Mouse (Mus musculus) kidney, embryonic 14.5 days (tissue): ENCODE data around the gene Unc13c. TPM values are rescaled to one million over a fixed set of nuclear protein-coding genes. Genes with fewer than 3 reads are reported as not detected.

ENCODE experiments used
- ATAC-seq: fragments of 200-750 bp; cut with Nextera tagmentation; 2 replicates; pipeline ENCODE4 v1.8.0; 2017; ENCODE audit warnings: moderate number of reproducible peaks, mild to moderate bottlenecking, moderate TSS enrichment, moderate library complexity; ENCODE audit not compliant: low FRiP score, low TSS enrichment
- H3K27ac ChIP-seq: fragments of 300-500 bp; sonication (generic); 2 replicates; pipeline ENCODE4 v1.5.1; 2014; ENCODE audit warnings: low read depth, mild to moderate bottlenecking, low read length, moderate library complexity, mixed read lengths
- H3K27me3 ChIP-seq: fragments of 300-500 bp; sonication (generic); 2 replicates; pipeline ENCODE4 v1.6.1; 2014; ENCODE audit warnings: mild to moderate bottlenecking, low read length; ENCODE audit not compliant: control insufficient read depth, insufficient read depth
- H3K36me3 ChIP-seq: fragments of 300-500 bp; sonication (generic); 2 replicates; pipeline ENCODE4 v1.6.1; 2014; ENCODE audit warnings: low read length, mixed read lengths; ENCODE audit not compliant: control insufficient read depth, insufficient read depth
- H3K4me1 ChIP-seq: fragments of 300-500 bp; sonication (generic); 2 replicates; pipeline ENCODE4 v1.6.1; 2014; ENCODE audit warnings: low read length, mixed read lengths; ENCODE audit not compliant: control insufficient read depth, insufficient read depth
- H3K4me2 ChIP-seq: fragments of 300-500 bp; sonication (generic); replicated peaks from 2 replicates; pipeline ENCODE4 v1.6.1; 2014; ENCODE audit warnings: low read depth, mild to moderate bottlenecking, low read length
- H3K4me3 ChIP-seq: fragments of 300-500 bp; sonication (generic); 2 replicates; pipeline ENCODE4 v1.5.1; 2014; ENCODE audit warnings: mild to moderate bottlenecking, low read length
- H3K9ac ChIP-seq: fragments of 300-500 bp; sonication (generic); 2 replicates; pipeline ENCODE4 v1.6.1; 2014; ENCODE audit warnings: low read depth, mild to moderate bottlenecking, low read length, moderate library complexity
- H3K9me3 ChIP-seq: fragments of 300-500 bp; sonication (generic); 2 replicates; pipeline ENCODE4 v1.6.1; 2016; ENCODE audit warnings: low read length; ENCODE audit not compliant: control insufficient read depth
- WGBS: fragments of 180-500 bp; shearing (Covaris S2); extraction: QIAGEN DNeasy Blood & Tissue Kit; methylation state at CpG from one replicate; pipeline ENCODE4 v1.1.7; 2014; 5-methylcytosine and 5-hydroxymethylcytosine counted together
- polyA plus RNA-seq: library from polyadenylated mRNA; unstranded; fragments of >200 nt; fragmentation: Nextera tagmentation; extraction: Ambion mirVana; gene quantifications from 2 replicates; pipeline ENCODE4 v1.2.1, GENCODE M21; 2014

Unc13c gene
- polyA plus RNA-seq, 1 experiment from 2014 or later: 0.60 TPM

DNA sequence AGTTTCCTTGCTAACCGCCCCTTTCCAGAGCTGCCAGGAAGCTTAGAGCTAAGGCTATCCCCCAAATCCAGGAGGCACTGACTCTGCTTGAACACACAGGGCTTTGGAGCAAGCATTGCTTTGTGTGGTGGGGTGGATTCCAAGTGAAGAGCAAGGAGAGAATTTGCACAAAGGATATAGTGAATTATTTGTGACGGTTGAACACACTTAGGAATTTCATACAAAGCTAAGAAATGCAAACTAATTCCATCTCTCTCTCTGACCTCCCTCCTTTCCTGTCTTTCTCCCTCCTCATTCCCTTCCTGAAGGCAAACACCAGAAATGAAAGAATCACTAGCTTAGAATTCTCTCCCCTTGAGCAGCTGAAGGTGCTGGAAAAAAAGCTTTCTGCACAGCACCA lies 271.7 kb downstream of the Unc13c start:
- H3K27me3 ChIP-seq: no peaks in the 10 kb centered on the region; the same call in 1 of the 2 replicates
- no peak overlapping the region for H3K4me3 ChIP-seq
- H3K4me1 ChIP-seq: no peaks in the 10 kb centered on the region
- H3K9ac ChIP-seq: no peak overlapping the region
- no peak overlapping the region for H3K4me2 ChIP-seq
- H3K36me3 ChIP-seq: no peaks in the 10 kb centered on the region
- WGBS: 60% methylated on average over 2 of the region's 2 CpGs
- no peak overlapping the region for H3K27ac ChIP-seq
- no peak for ATAC-seq
- H3K9me3 ChIP-seq: no peaks in the 10 kb centered on the region

DNA sequence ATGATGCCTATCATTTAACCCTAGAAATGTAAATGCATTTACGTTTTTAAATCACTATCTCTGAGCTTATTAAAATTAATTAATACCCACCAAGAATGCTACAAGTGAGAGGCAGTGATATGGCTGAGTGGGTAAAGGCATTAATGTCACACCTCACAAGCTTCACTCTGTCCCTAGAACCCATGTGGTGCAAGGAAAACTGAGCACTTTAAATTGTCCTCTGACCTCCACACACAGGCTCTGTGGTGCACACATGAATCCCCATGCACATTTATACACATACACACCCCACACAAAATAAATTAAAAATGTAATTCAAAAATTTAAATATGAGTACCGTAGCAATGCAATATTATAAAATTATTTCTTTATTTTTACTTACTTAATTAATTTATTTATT lies 287.2 kb downstream of the Unc13c start:
- H3K9me3 ChIP-seq: no peaks in the 10 kb centered on the region
- peaks cover 4% of the 10 kb centered on the region; the same call in 1 of the 2 replicates for H3K27me3 ChIP-seq
- WGBS: 80% methylated on average over 2 of the region's 2 CpGs
- H3K9ac ChIP-seq: no peak overlapping the region
- no peaks in the 10 kb centered on the region for H3K4me1 ChIP-seq
- no peak overlapping the region for H3K4me3 ChIP-seq
- H3K27ac ChIP-seq: no peak overlapping the region
- no peaks in the 10 kb centered on the region for H3K36me3 ChIP-seq
- no peak overlapping the region for H3K4me2 ChIP-seq
- ATAC-seq: no peak

DNA sequence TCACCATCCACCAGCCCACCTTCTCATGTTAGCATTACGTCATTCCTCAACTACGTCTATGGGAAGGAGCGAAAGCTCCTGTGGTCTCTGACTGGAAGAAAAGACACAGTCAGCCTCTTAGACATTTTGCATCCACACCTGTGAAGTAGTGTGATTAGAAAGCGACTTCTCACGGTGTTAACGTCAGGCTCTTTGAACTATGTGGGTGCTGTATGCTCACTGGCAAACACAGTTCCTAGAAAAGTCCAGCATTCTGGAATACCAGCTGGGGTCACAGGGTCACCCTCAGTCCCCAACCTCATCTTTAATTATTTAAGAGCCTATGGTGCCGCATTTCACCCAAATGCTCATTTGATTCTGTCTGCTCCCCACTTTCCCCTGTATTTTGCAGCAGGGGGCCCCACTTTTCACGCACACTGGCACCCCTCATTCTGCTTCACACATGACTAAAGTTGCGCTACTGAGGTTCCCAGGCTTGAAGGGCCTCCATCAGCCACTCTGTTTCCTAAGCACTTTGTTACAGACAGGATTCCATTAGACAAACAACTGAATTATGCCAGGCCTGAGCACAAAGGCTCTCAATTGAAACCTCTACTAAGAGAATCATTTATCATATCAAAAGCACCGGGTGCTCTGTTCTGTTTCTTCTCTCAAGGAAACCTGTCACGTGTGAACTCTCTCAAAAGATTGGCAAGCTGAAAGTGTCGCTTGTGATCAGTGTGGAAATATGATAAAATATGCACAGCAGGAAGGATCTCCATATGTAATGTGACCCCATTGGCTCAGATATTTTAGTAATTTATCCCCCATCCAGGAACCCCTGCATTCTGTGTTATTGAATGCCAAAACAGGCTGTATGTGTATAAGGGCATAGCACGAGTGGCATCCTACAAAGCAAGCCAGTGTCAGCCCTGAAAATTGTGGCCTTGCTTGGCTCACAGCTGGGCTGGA lies 287.9 kb downstream of the Unc13c start:
- Histone ChIP-seq H3K9me3 (no peaks in the 10 kb centered on the region), H3K27ac (no peak overlapping the region), H3K4me3 (no peak overlapping the region), H3K9ac (no peak overlapping the region), H3K4me1 (no peaks in the 10 kb centered on the region), H3K4me2 (no peak overlapping the region), H3K27me3 (peaks cover 4% of the 10 kb centered on the region; the same call in 1 of the 2 replicates), H3K36me3 (no peaks in the 10 kb centered on the region)
- no peak for ATAC-seq
- 83% methylated on average over 13 of the region's 13 CpGs for WGBS

DNA sequence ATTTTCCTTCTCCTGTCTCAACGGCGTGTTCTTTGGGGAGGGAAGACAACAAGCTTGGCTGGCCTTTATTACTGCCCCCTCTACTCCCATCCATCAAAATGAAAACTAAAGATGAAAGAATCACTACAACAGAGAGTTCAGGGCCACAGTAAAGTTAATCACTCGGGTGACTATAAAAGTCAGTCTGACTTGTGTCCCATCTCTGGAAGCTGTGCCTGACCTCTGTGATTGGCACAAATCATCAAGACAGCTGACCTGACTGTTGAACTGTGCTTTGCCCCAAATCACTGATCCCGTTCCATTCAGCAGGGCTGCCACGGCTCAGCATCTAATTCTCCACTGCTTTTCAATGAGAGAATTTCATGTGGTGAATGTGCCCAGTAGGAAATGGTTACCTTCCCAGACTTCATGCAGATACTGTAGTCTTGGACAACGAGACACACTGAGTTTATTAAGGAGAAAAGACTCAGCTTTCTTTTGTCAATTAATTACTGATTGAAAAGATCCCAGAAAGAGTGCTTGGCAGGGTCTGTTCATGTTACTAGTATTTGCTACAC lies 297.0 kb downstream of the Unc13c start:
- Histone ChIP-seq H3K4me2 (no peak overlapping the region), H3K9me3 (no peaks in the 10 kb centered on the region), H3K27me3 (peaks cover 7% of the 10 kb centered on the region), H3K36me3 (no peaks in the 10 kb centered on the region), H3K27ac (no peak overlapping the region), H3K4me3 (no peak overlapping the region), H3K4me1 (no peaks in the 10 kb centered on the region), H3K9ac (no peak overlapping the region)
- peak; percentile 91 for ATAC-seq
- 23% methylated on average over 6 of the region's 6 CpGs for WGBS

DNA sequence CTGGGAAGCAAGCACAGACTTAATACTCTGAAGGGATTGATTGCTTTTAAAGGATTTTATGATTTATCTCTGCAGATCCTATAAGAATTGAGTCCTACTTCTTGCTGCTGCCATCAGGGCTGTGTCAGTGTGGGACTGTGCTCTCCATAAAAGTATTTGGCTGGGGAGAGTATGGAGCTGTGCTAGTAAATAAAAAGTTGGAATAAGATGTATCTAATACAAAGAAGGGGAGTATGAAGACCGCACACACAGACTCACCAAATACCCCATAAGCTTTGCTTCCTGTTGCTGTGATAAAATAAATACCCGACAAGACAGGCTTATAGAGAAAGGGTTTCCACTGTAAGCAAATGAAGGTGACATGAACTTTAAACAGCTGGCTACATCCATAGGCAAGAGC lies 298.7 kb downstream of the Unc13c start:
- H3K27me3 ChIP-seq: peaks cover 7% of the 10 kb centered on the region
- no peak overlapping the region for H3K9ac ChIP-seq
- 65% methylated on average over 2 of the region's 2 CpGs for WGBS
- no peaks in the 10 kb centered on the region for H3K9me3 ChIP-seq
- no peak overlapping the region for H3K27ac ChIP-seq
- ATAC-seq: no peak
- no peak overlapping the region for H3K4me3 ChIP-seq
- H3K36me3 ChIP-seq: no peaks in the 10 kb centered on the region
- H3K4me2 ChIP-seq: no peak overlapping the region
- no peaks in the 10 kb centered on the region for H3K4me1 ChIP-seq

DNA sequence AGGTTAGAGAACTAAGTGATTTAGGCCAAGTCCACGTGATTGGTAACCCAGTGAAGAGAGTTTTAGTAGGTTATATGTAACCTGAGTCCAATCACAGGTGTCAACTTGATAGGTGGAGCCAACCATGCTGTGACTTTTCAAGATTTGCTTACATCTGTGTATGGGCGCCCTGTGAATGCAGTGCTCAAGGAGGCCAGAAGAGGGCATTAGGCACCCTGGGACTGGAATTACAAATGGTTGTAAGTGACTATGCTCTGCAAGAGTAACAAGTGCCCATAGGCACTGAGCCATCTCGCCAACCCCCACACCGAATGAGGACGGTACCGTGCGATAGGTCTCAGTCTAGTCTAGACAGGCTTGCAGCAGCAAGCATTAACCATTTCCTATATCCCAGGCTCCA lies 305.9 kb downstream of the Unc13c start:
- Histone ChIP-seq H3K9me3 (no peaks in the 10 kb centered on the region), H3K9ac (no peak overlapping the region), H3K4me3 (no peak overlapping the region), H3K36me3 (no peaks in the 10 kb centered on the region), H3K27ac (no peak overlapping the region), H3K4me1 (no peaks in the 10 kb centered on the region), H3K4me2 (no peak overlapping the region), H3K27me3 (0 out of 2 replicates have a peak, but pooled peaks cover 2% of the 10 kb centered on the region)
- WGBS: 91% methylated on average over 7 of the region's 7 CpGs
- ATAC-seq: no peak

DNA sequence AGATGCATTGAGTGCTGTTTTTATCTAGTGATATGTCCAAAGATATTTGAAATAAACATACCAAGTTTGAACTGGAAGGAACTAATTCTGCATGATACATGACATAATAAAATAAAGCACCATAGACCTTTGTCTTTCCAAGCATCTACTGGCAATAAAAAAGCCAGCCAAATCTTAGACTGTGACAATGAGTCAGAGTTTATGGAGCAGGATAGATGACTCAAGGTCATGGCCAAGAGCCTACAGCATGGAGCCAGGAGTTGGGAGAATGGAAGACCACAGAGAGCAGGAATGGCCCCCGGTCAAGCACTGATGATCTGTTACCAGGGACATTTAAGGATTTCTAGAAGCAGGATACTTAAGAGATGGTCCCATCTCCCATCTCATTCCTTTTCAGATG lies 319.7 kb downstream of the Unc13c start:
- Histone ChIP-seq H3K9me3 (no peaks in the 10 kb centered on the region), H3K9ac (no peak overlapping the region), H3K27me3 (no peaks in the 10 kb centered on the region), H3K4me1 (no peaks in the 10 kb centered on the region), H3K4me2 (no peak overlapping the region), H3K4me3 (no peak overlapping the region), H3K36me3 (no peaks in the 10 kb centered on the region), H3K27ac (no peak overlapping the region)
- ATAC-seq: no peak
- 67% methylated on average over 1 of the region's 1 CpGs for WGBS

DNA sequence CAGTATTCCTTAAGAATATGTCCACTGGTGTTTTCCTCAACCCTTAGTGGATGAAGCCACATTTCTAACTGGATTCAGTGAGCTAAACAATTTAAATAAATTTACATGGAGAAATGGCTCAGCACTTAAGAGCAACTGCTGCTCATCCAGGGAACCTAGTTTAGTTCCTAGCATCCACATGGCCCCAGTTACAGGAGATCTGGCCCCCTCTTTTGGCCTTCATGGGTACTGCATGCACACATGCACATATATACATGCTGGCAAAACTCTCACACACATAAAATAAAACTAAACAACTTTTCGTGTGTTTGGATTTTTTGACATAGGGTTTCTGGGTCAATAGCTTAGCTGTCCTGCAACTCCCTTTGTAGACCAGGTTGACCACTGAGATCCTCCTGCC lies 330.6 kb downstream of the Unc13c start:
- no peak overlapping the region for H3K27ac ChIP-seq
- no peak overlapping the region for H3K9ac ChIP-seq
- H3K27me3 ChIP-seq: no peaks in the 10 kb centered on the region
- no peaks in the 10 kb centered on the region for H3K9me3 ChIP-seq
- no peak overlapping the region for H3K4me3 ChIP-seq
- 88% methylated on average over 1 of the region's 1 CpGs for WGBS
- ATAC-seq: no peak
- no peaks in the 10 kb centered on the region for H3K36me3 ChIP-seq
- H3K4me1 ChIP-seq: no peaks in the 10 kb centered on the region
- no peak overlapping the region for H3K4me2 ChIP-seq

DNA sequence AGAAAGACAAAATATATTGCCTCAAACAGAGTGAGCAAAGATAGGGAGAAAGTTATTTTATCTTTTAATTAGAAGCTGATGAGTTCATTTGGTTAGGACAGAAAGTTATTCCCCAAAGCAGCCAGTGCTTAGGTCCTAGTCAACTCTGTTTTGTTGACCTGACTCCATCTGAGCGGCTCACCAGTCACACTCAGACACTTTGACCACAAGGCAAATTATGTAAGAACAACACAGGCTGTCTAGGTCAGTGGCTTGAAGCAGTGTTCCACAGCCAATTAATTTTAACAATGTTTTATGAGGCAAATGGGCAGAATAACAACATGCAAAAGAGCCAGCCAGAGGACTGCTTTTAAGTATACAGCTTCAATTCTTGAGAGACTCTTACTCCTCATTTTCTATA lies 343.6 kb downstream of the Unc13c start:
- ATAC-seq: peak; percentile 62; the same call in 1 of the 2 replicates
- Histone ChIP-seq H3K9ac (no peak overlapping the region), H3K27me3 (no peaks in the 10 kb centered on the region), H3K36me3 (no peaks in the 10 kb centered on the region), H3K9me3 (no peaks in the 10 kb centered on the region), H3K4me2 (no peak overlapping the region), H3K4me1 (no peaks in the 10 kb centered on the region), H3K4me3 (no peak overlapping the region), H3K27ac (no peak overlapping the region)
- WGBS: 17% methylated on average over 1 of the region's 1 CpGs
